Mouse (Mus musculus) G1E (cell line): ENCODE data around the gene Slc37a2. TPM values are rescaled to one million over a fixed set of nuclear protein-coding genes. Genes with fewer than 3 reads are reported as not detected.
"Not testable (repeated sequence)": the region's sequence is repeated elsewhere in the genome, so short reads cannot be mapped to it uniquely, and the experiment has no call there.

Experiments used
- ATAC-seq: 2 replicates; pipeline ENCODE4 v1.8.0; 2016; ENCODE audit warnings: mild to moderate bottlenecking; ENCODE audit not compliant: insufficient number of reproducible peaks, poor library complexity, low FRiP score, severe bottlenecking; ENCODE audit errors: extremely low read depth
- DNase-seq: peaks from one replicate; pipeline ENCODE4 v3.0.0; 2012; ENCODE audit warnings: low spot score
- H3K27me3 ChIP-seq: 2 replicates; pipeline ENCODE4 v1.6.1; 2012; ENCODE audit warnings: mild to moderate bottlenecking, low read length, inconsistent platforms; ENCODE audit not compliant: insufficient read depth
- H3K36me3 ChIP-seq: replicated peaks from 2 replicates; pipeline ENCODE3; 2012; ENCODE audit warnings: mild to moderate bottlenecking, inconsistent platforms
- H3K4me1 ChIP-seq: 2 replicates; pipeline ENCODE4 v1.6.1; 2012; ENCODE audit warnings: low read depth, low read length, inconsistent platforms, mixed read lengths; ENCODE audit not compliant: insufficient read depth
- H3K4me3 ChIP-seq: 2 replicates; pipeline ENCODE4 v1.5.1; 2012; ENCODE audit warnings: low read depth, mild to moderate bottlenecking, inconsistent platforms, low read length, moderate library complexity, mixed read lengths
- H3K9me3 ChIP-seq: replicated peaks from 2 replicates; pipeline ENCODE4 v1.6.1; 2012; ENCODE audit warnings: inconsistent platforms
- CTCF ChIP-seq: IDR thresholded peaks from 2 replicates; pipeline ENCODE4 v1.5.1; 2012; ENCODE audit warnings: low read depth, low read length, inconsistent platforms, mixed read lengths
- GATA1 ChIP-seq: IDR thresholded peaks from 2 replicates; pipeline ENCODE4 v1.6.1; 2012; ENCODE audit warnings: borderline replicate concordance, low read length, inconsistent platforms, mixed read lengths
- GATA2 ChIP-seq: IDR thresholded peaks from 2 replicates; pipeline ENCODE4 v1.6.1; 2012; ENCODE audit warnings: low read depth, low read length, inconsistent platforms, borderline replicate concordance
- POLR2AphosphoS5 ChIP-seq: IDR thresholded peaks from 2 replicates; pipeline ENCODE4 v1.6.1; 2012; ENCODE audit warnings: low read depth, low read length, inconsistent platforms; ENCODE audit not compliant: insufficient replicate concordance
- TAL1 ChIP-seq: conservative IDR thresholded peaks from 2 replicates; pipeline ENCODE4 v1.6.1; 2012; ENCODE audit warnings: low read depth, low read length, inconsistent platforms, mixed read lengths
- polyA plus RNA-seq: library from polyadenylated mRNA; stranded (reverse); fragments of >175 nt; gene quantifications from 2 replicates; pipeline ENCODE4 v1.2.3, GENCODE M21; 2012
- total RNA-seq, 2 experiments: library from RNA; stranded (forward) in 1 of 2; stranded (reverse) in 1 of 2; fragments of 200-1000 nt in 1 of 2; fragments of >200 nt in 1 of 2; fragmentation: Nextera tagmentation in 1 of 2; gene quantifications; 2 replicates each; pipeline ENCODE4 v1.2.3; 2014 to 2017

Gene Slc37a2
- total RNA-seq (2014; fragmentation: Nextera tagmentation), result 0.19 TPM in 1 of 2 replicates, not detected in the other
- total RNA-seq (2017), result 0.29 and 0.38 TPM in 2 replicates
- 0.01 TPM in 2 replicates for polyA plus RNA-seq

DNA sequence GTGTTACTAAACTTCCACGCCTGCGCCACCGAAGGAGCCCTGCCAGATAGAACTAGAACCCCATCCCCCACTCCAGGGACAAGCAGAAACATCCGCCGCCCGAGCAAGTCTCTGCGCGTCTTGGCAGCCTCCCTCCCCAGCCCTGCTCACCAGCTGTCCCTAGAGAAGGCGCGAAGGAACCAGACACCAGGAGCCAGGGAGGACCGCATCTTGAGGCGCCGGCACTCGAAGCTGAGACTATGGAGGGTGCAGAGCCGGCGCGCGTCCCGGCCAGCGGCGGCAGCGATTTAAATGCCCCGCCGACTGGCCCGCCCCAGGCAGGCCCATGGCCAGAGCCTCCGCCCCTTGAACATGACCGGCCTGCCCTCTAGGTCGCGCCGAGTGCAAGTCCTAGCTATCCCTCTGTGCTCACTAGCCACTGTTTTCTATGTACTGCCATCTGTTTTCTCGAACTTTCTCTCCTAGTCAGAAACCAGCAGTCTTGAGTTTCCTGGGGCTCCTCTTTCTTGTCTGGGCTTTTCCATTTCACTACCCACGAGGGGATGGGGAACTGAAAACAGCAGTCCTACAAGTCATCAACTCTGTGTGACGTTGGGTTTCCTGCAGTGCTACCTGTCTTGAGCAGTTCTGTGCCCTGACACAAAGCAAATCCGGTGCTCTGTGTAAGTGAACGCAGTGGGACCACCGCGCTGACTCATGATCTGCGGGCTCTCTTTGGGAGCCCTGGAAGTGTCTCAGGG is at the start of gene Slc37a2:
Gene Slc37a2, minus strand, starts transcription at position 590 of the 740 bp plus-strand sequence.
- ATAC-seq (no peak), DNase-seq (no peak)
- Histone ChIP-seq H3K4me3 (peak within 1 kb of the TSS; percentile 28; the same call in 1 of the 2 replicates), H3K36me3 (no peaks in the 10 kb centered on the region), H3K27me3 (peaks cover 14% of the 10 kb centered on the region; the same call in 1 of the 2 replicates), H3K4me1 (no peaks in the 10 kb centered on the region; the same call in 1 of the 2 replicates), H3K9me3 (no peaks in the 10 kb centered on the region)
- no peak for TF ChIP-seq TAL1
- TF ChIP-seq GATA1, result no peak
- no peak for TF ChIP-seq POLR2AphosphoS5
- no peak for TF ChIP-seq GATA2
- no peak for TF ChIP-seq CTCF

DNA sequence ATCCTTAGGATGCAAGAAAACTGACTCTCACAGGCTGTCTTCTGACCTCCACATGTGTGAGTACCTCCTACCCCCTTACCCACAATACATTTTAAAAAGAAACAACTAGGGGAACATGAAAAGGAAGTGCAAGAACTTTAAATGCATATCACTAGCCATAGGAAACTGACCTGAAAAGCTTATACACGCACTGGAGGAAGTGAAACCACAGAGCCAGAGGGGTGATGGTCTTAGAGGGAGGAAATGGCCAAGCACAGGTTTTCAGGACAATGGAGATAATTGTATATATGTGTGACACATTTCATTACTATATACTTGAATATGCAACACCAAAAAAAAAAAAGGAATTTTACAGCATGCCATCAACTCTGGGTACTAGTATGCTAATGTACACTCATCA is 46.2 kb upstream of the Slc37a2 start:
- ATAC-seq, result no peak

DNA sequence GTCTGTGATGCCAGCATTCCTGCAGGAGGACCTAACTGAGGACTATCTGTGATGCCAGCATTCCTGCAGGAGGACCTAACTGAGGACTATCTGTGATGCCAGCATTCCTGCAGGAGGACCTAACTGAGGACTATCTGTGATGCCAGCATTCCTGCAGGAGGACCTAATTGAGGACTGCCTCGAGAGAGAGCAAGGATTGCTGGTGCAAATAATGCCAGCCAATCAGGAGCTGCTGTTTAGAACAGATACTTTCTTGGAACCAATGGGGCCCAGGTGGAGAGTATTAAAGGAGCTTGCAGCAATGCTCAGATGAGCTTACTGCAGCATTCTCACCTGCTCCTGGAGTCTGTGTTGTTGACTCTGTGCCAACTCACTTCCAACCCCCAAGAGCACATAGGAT is 45.0 kb upstream of the Slc37a2 start:
- not testable (repeated sequence) for H3K27me3 ChIP-seq, H3K4me3 ChIP-seq, ATAC-seq, H3K4me1 ChIP-seq, DNase-seq, H3K9me3 ChIP-seq
- H3K36me3 ChIP-seq, result peaks cover 15% of the 10 kb centered on the region

More for the DNA sequence above, 46.2 kb upstream of the Slc37a2 start:
- no peaks in the 10 kb centered on the region for H3K9me3 ChIP-seq
- peaks cover 15% of the 10 kb centered on the region for H3K36me3 ChIP-seq
- H3K27me3 ChIP-seq, result no peaks in the 10 kb centered on the region
- no peak for TF ChIP-seq CTCF
- TF ChIP-seq GATA2, result no peak
- no peak for TF ChIP-seq POLR2AphosphoS5
- no peak for TF ChIP-seq TAL1
- no peak for TF ChIP-seq GATA1
- no peaks in the 10 kb centered on the region for H3K4me1 ChIP-seq
- no peak overlapping the region for H3K4me3 ChIP-seq
- no peak for DNase-seq

DNA sequence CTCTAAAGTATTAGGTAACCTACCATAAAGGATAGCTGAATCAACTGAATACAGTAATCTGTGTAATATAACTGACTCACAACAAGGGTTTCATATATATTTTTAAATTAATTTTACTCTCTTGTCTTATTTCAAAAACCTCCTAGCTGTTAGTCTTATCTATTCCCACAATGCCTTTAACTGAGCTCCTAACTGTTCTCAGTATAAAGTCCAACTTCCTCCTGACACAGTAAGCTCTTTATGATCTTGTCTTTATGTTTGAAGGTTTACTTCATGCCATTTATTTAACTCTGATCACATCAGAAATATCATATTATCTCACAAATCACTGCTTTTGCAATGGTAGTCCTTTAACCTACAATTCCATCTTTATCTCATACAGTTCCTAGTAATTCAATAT is 40.0 kb upstream of the Slc37a2 start:
- no peak for DNase-seq
- TF ChIP-seq CTCF, result no peak
- no peak for TF ChIP-seq TAL1
- TF ChIP-seq GATA2, result no peak
- TF ChIP-seq POLR2AphosphoS5, result no peak
- TF ChIP-seq GATA1, result no peak
- Histone ChIP-seq H3K27me3 (no peaks in the 10 kb centered on the region), H3K36me3 (peaks cover 11% of the 10 kb centered on the region), H3K4me3 (no peak overlapping the region), H3K9me3 (no peaks in the 10 kb centered on the region), H3K4me1 (no peaks in the 10 kb centered on the region)
- ATAC-seq, result no peak

DNA sequence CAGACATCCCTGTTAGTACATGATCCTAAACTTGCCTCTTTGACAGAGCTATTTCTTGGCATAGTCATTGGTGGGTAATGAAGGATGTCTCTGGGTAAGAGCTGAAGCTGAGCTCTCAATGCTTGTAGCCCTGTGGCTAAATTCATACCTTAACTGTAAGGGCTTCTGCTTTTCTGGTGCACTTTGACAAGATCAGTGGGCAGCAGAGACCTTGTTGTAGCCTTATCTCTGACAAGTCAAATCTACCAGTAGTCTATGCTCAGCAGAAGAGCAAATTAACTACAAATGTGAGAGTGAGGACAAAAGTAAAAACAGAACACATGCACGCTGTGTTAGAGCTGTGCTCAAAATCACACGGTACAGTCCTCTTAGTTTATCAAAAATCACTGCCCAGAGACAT is 11.1 kb upstream of the Slc37a2 start:
- no peaks in the 10 kb centered on the region for H3K4me1 ChIP-seq
- TF ChIP-seq POLR2AphosphoS5, result no peak
- no peak for TF ChIP-seq CTCF
- TF ChIP-seq GATA2, result no peak
- TF ChIP-seq TAL1, result no peak
- TF ChIP-seq GATA1, result no peak
- H3K9me3 ChIP-seq, result no peaks in the 10 kb centered on the region
- no peaks in the 10 kb centered on the region for H3K27me3 ChIP-seq
- ATAC-seq, result no peak
- DNase-seq, result no peak
- H3K36me3 ChIP-seq, result no peaks in the 10 kb centered on the region
- no peak overlapping the region for H3K4me3 ChIP-seq

DNA sequence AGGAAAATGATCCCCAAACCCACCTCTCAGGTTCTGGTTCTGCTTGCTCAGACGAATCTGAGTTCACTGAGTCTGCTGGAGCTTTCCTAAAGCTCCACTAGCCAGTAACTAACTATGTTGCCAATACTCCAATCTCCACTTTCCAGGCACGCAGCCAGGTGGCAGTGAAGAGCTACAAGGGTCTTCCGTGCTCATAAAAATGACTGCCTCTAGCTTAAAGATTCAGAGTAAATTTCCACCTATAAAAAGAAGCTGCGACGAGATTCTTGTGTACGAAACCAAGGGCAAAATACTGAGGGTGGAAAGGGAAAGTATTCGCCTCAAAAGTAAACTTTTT is 319 bp upstream of the Slc37a2 start:
- no peaks in the 10 kb centered on the region for H3K36me3 ChIP-seq
- ATAC-seq (no peak), DNase-seq (no peak)
- H3K4me1 ChIP-seq, result no peaks in the 10 kb centered on the region; the same call in 1 of the 2 replicates
- TF ChIP-seq GATA1, result no peak
- no peak for TF ChIP-seq CTCF
- no peak for TF ChIP-seq TAL1
- no peak for TF ChIP-seq POLR2AphosphoS5
- TF ChIP-seq GATA2, result no peak
- H3K4me3 ChIP-seq, result no peak overlapping the region
- peaks cover 14% of the 10 kb centered on the region; the same call in 1 of the 2 replicates for H3K27me3 ChIP-seq
- H3K9me3 ChIP-seq, result no peaks in the 10 kb centered on the region
